Mouse (Mus musculus) neural tube, embryonic 12.5 days (tissue): Measurements from ENCODE around the gene Cmtm1. TPM values are rescaled to one million over a fixed set of nuclear protein-coding genes. Genes with fewer than 3 reads are reported as not detected.
"Not testable (repeated sequence)": the region's sequence is repeated elsewhere in the genome, so short reads cannot be mapped to it uniquely, and the experiment has no call there.

Source experiments
- ATAC-seq: fragments of 200-750 bp; cut with Nextera tagmentation; 2 replicates; pipeline ENCODE4 v1.8.0; 2017; ENCODE audit warnings: low read depth, mild to moderate bottlenecking, moderate TSS enrichment, moderate library complexity; ENCODE audit not compliant: low FRiP score
- H3K27ac ChIP-seq: fragments of 300-500 bp; sonication (generic); 2 replicates; pipeline ENCODE4 v1.5.1; 2016
- H3K27me3 ChIP-seq: fragments of 300-500 bp; sonication (generic); replicated peaks from 2 replicates; pipeline ENCODE4 v1.6.1; 2016; ENCODE audit warnings: mild to moderate bottlenecking
- H3K36me3 ChIP-seq: fragments of 300-500 bp; sonication (generic); 2 replicates; pipeline ENCODE4 v1.6.1; 2016; ENCODE audit warnings: mild to moderate bottlenecking
- H3K4me1 ChIP-seq: fragments of 300-500 bp; sonication (generic); 2 replicates; pipeline ENCODE4 v1.6.1; 2016
- H3K4me2 ChIP-seq: fragments of 300-500 bp; sonication (generic); replicated peaks from 2 replicates; pipeline ENCODE4 v1.6.1; 2016; ENCODE audit warnings: mild to moderate bottlenecking
- H3K4me3 ChIP-seq: fragments of 300-500 bp; sonication (generic); 2 replicates; pipeline ENCODE4 v1.5.1; 2016
- H3K9ac ChIP-seq: fragments of 300-500 bp; sonication (generic); 2 replicates; pipeline ENCODE4 v1.6.1; 2016; ENCODE audit warnings: mild to moderate bottlenecking
- H3K9me3 ChIP-seq: fragments of 300-500 bp; sonication (generic); 2 replicates; pipeline ENCODE4 v1.6.1; 2016; ENCODE audit warnings: mild to moderate bottlenecking
- WGBS: fragments of 180-500 bp; shearing (Covaris S2); methylation state at CpG from one replicate; pipeline ENCODE4 v1.1.7; 2016; 5-methylcytosine and 5-hydroxymethylcytosine counted together
- polyA plus RNA-seq: library from polyadenylated mRNA; unstranded; fragments of >200 nt; fragmentation: Nextera tagmentation; extraction: Ambion mirVana; gene quantifications from 2 replicates; pipeline ENCODE4 v1.2.1, GENCODE M21; 2016

The Cmtm1 gene
- polyA plus RNA-seq, 1 experiment from 2014 or later = not detected

GRCm38 (mm10) chr8:104308341-104308740, 1.6 kb downstream of the Cmtm1 start:
- H3K9ac ChIP-seq, ATAC-seq, H3K4me3 ChIP-seq, H3K27ac ChIP-seq, H3K36me3 ChIP-seq, H3K27me3 ChIP-seq, H3K4me1 ChIP-seq, H3K9me3 ChIP-seq, H3K4me2 ChIP-seq: not testable (repeated sequence)
- 48% methylated on average over 6 of the region's 6 CpGs for WGBS

- H3K4me1 ChIP-seq = no peaks in the 10 kb centered on the region
- no peaks in the 10 kb centered on the region for H3K36me3 ChIP-seq
- 91% methylated on average over 11 of the region's 11 CpGs for WGBS
- H3K9ac ChIP-seq = no peak overlapping the region
- no peaks in the 10 kb centered on the region for H3K27me3 ChIP-seq
- H3K9me3 ChIP-seq = no peaks in the 10 kb centered on the region
- ATAC-seq = no peak
- H3K4me2 ChIP-seq = no peak overlapping the region
- H3K27ac ChIP-seq = no peak overlapping the region
- H3K4me3 ChIP-seq = no peak overlapping the region
Measured at GRCm38 (mm10) chr8:104304962-104305361, 5.0 kb downstream of the Cmtm1 start.

- not testable (repeated sequence) for H3K36me3 ChIP-seq, H3K27ac ChIP-seq, H3K4me1 ChIP-seq, ATAC-seq, H3K4me2 ChIP-seq, H3K9ac ChIP-seq, H3K4me3 ChIP-seq, H3K9me3 ChIP-seq, H3K27me3 ChIP-seq
- WGBS = 88% methylated on average over 4 of the region's 4 CpGs
Measured at GRCm38 (mm10) chr8:104302536-104302935, 7.4 kb downstream of the Cmtm1 start.

GRCm38 (mm10) chr8:104301577-104301976, 8.4 kb downstream of the Cmtm1 start:
- not testable (repeated sequence) for H3K9me3 ChIP-seq, H3K27me3 ChIP-seq, H3K4me1 ChIP-seq, H3K9ac ChIP-seq, H3K27ac ChIP-seq, H3K4me2 ChIP-seq, H3K36me3 ChIP-seq, H3K4me3 ChIP-seq
- WGBS = 8% methylated on average over 3 of the region's 3 CpGs
- ATAC-seq = 0 out of 2 replicates have a peak, but pooled peaks have one; percentile 53

- no peak overlapping the region for H3K9ac ChIP-seq
- H3K27ac ChIP-seq = no peak overlapping the region
- no peak overlapping the region for H3K4me3 ChIP-seq
- no peaks in the 10 kb centered on the region for H3K4me1 ChIP-seq
- H3K9me3 ChIP-seq = no peaks in the 10 kb centered on the region
- 93% methylated on average over 1 of the region's 1 CpGs for WGBS
- H3K36me3 ChIP-seq = no peaks in the 10 kb centered on the region
- ATAC-seq = no peak
- no peaks in the 10 kb centered on the region for H3K27me3 ChIP-seq
- no peak overlapping the region for H3K4me2 ChIP-seq
Measured at GRCm38 (mm10) chr8:104294396-104294795, 15.5 kb downstream of the Cmtm1 start.

GRCm38 (mm10) chr8:104293081-104293480, 16.9 kb downstream of the Cmtm1 start, which contains the start of gene Cmtm2a:
Gene Cmtm2a (minus strand): TSS chr8:104293181.
- H3K36me3 ChIP-seq, H3K27me3 ChIP-seq, H3K9ac ChIP-seq, H3K9me3 ChIP-seq, ATAC-seq, H3K27ac ChIP-seq, H3K4me1 ChIP-seq, H3K4me3 ChIP-seq, H3K4me2 ChIP-seq: not testable (repeated sequence)
- 85% methylated on average over 12 of the region's 12 CpGs for WGBS

DNA sequence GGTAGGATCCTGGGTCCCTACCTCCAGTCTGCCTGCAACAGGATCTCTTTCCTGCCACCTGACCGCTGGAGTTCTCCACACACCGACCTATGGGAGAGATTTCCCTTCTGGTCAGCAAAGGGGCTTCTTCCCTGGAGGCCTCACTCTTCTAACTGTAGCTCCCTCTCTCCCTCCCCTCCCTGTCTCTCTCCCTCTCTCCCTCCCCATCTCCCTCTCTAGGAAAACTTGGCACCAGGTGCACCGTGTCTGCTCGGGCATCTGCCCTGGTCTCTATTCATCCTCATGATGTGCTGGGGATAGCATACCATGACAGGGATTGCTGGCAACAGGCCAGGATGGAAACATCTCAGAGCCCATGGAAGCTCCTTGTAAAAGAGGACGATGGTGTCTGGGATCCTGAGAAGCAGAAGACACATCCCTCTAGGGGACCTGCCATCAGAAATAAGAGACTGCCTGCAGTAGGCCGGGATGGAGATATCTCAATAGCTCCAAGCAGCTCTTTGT, 41.0 kb downstream of the Cmtm1 start:
- Histone ChIP-seq H3K4me1 (no peaks in the 10 kb centered on the region), H3K27me3 (no peaks in the 10 kb centered on the region), H3K36me3 (peaks cover 7% of the 10 kb centered on the region; the same call in 1 of the 2 replicates), H3K9me3 (no peaks in the 10 kb centered on the region), H3K27ac (no peak overlapping the region), H3K9ac (no peak overlapping the region), H3K4me3 (no peak overlapping the region), H3K4me2 (no peak overlapping the region)
- 92% methylated on average over 6 of the region's 6 CpGs for WGBS
- no peak for ATAC-seq

- no peak overlapping the region for H3K4me3 ChIP-seq
- H3K4me1 ChIP-seq = no peaks in the 10 kb centered on the region
- no peak overlapping the region for H3K9ac ChIP-seq
- no peaks in the 10 kb centered on the region for H3K9me3 ChIP-seq
- H3K36me3 ChIP-seq = peaks cover 13% of the 10 kb centered on the region; the same call in 1 of the 2 replicates
- no peak overlapping the region for H3K27ac ChIP-seq
- H3K27me3 ChIP-seq = no peaks in the 10 kb centered on the region
- ATAC-seq = no peak
- no peak overlapping the region for H3K4me2 ChIP-seq
Measured at GRCm38 (mm10) chr8:104268368-104268767, 41.6 kb downstream of the Cmtm1 start.

DNA sequence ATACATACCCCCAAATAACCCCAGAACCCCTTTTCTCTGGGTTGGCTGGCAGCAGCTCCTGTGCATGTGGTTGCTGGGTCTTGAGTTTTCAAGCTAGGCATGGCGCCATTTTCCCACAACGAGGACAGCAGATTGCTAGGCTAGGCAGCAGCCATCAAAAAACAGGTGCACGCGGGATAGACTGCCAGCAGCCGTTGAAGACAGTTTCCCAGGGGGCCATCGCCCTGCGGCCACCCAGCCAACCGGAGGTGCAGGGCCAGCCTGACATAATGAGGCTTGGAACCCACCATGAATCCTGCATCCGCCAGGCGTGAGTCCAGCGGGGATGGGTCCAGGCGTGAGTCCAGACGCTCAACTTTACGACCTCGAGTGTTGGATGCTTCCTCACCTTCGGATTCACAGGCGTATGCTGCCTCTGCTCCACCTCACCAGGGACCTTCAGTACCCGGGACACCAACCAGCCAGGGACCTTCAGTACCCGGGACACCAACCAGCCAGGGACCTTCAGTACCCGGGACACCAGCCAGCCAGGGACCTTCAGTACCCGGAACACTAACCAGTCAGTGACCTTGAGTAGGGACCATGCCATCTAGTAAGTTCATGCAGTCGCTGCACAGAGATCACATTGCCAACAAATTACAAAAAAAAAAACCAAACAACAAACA, 45.5 kb downstream of the Cmtm1 start:
- H3K4me2 ChIP-seq, H3K9ac ChIP-seq, H3K27me3 ChIP-seq, H3K4me1 ChIP-seq, H3K4me3 ChIP-seq, H3K27ac ChIP-seq, ATAC-seq, H3K9me3 ChIP-seq: not testable (repeated sequence)
- H3K36me3 ChIP-seq = peaks cover 16% of the 10 kb centered on the region; the same call in 1 of the 2 replicates
- WGBS = 98% methylated on average over 22 of the region's 22 CpGs

- 96% methylated on average over 5 of the region's 5 CpGs for WGBS
- not testable (repeated sequence) for H3K27me3 ChIP-seq, H3K4me1 ChIP-seq, H3K4me2 ChIP-seq, H3K9me3 ChIP-seq, H3K9ac ChIP-seq, ATAC-seq, H3K27ac ChIP-seq, H3K4me3 ChIP-seq
- peaks cover 38% of the 10 kb centered on the region for H3K36me3 ChIP-seq
Measured at GRCm38 (mm10) chr8:104261802-104262201, 48.1 kb downstream of the Cmtm1 start.

GRCm38 (mm10) chr8:104253016-104253415, 56.9 kb downstream of the Cmtm1 start:
- WGBS = 91% methylated on average over 3 of the region's 3 CpGs
- Histone ChIP-seq H3K4me3 (no peak overlapping the region), H3K9me3 (no peaks in the 10 kb centered on the region), H3K4me1 (peaks cover 8% of the 10 kb centered on the region), H3K36me3 (peaks cover 8% of the 10 kb centered on the region), H3K9ac (no peak overlapping the region), H3K4me2 (no peak overlapping the region), H3K27me3 (no peaks in the 10 kb centered on the region), H3K27ac (no peak overlapping the region)
- ATAC-seq = no peak

DNA sequence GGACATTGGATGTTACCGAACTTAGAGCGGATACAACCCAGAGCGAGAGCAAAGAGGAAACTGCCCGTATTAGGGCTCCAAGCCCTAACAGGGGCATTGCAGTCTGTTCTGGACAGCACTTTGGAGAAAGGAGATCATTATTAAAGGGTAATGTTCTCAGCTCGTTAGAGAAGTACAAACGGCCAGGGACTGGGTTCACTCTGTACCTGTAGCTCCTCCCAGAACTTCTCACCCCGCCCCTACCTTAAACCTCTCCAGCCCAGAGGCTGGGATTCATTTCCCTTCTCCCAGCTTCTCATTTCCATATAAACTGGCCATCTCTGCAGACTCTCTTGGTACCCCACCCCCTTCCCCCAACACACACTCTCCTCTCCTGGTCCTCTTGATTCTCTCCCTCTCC, 58.5 kb downstream of the Cmtm1 start:
- WGBS = 0% methylated on average over 7 of the region's 7 CpGs
- Histone ChIP-seq H3K27ac (no peak overlapping the region), H3K9me3 (no peaks in the 10 kb centered on the region), H3K4me1 (peaks cover 20% of the 10 kb centered on the region), H3K27me3 (no peaks in the 10 kb centered on the region), H3K36me3 (no peaks in the 10 kb centered on the region), H3K9ac (peak overlapping the region; percentile 57), H3K4me2 (peak overlapping the region; percentile 66), H3K4me3 (peak overlapping the region; percentile 52)
- no peak for ATAC-seq
